Mouse (Mus musculus) hindbrain, embryonic 15.5 days (tissue): ENCODE results near the gene Eps15l1. TPM values are rescaled to one million over a fixed set of nuclear protein-coding genes. Genes with fewer than 3 reads are reported as not detected.

Experiments used
- ATAC-seq: fragments of 200-750 bp; cut with Nextera tagmentation; 2 replicates; pipeline ENCODE4 v1.8.0; 2017; ENCODE audit warnings: low read depth, moderate number of reproducible peaks, moderate TSS enrichment; ENCODE audit not compliant: low FRiP score
- H3K27ac ChIP-seq: fragments of 300-500 bp; sonication (generic); replicated peaks from 2 replicates; pipeline ENCODE4 v1.5.1; 2015; ENCODE audit warnings: mild to moderate bottlenecking, inconsistent platforms
- H3K27me3 ChIP-seq: fragments of 300-500 bp; sonication (generic); 2 replicates; pipeline ENCODE4 v1.6.1; 2015; ENCODE audit warnings: control low read depth, inconsistent platforms
- H3K36me3 ChIP-seq: fragments of 300-500 bp; sonication (generic); 2 replicates; pipeline ENCODE4 v1.6.1; 2015; ENCODE audit warnings: control low read depth, inconsistent platforms
- H3K4me1 ChIP-seq: fragments of 300-500 bp; sonication (generic); replicated peaks from 2 replicates; pipeline ENCODE4 v1.6.1; 2015; ENCODE audit warnings: control low read depth, inconsistent platforms
- H3K4me2 ChIP-seq: fragments of 300-500 bp; sonication (generic); 2 replicates; pipeline ENCODE4 v1.6.1; 2015; ENCODE audit warnings: moderate library complexity, mild to moderate bottlenecking, inconsistent platforms
- H3K4me3 ChIP-seq: fragments of 300-500 bp; sonication (generic); 2 replicates; pipeline ENCODE4 v1.5.1; 2015; ENCODE audit warnings: mild to moderate bottlenecking, inconsistent platforms
- H3K9ac ChIP-seq: fragments of 300-500 bp; sonication (generic); 2 replicates; pipeline ENCODE4 v1.6.1; 2015; ENCODE audit warnings: inconsistent platforms
- H3K9me3 ChIP-seq: fragments of 300-500 bp; sonication (generic); 2 replicates; pipeline ENCODE4 v1.6.1; 2016; ENCODE audit warnings: control low read depth, inconsistent platforms
- WGBS: fragments of 180-500 bp; shearing (Covaris S2); methylation state at CpG from one replicate; pipeline ENCODE4 v1.1.7; 2015; 5-methylcytosine and 5-hydroxymethylcytosine counted together
- polyA plus RNA-seq: library from polyadenylated mRNA; unstranded; fragments of >200 nt; fragmentation: Nextera tagmentation; extraction: Ambion mirVana; gene quantifications from 2 replicates; pipeline ENCODE4 v1.2.1, GENCODE M21; 2015

Eps15l1 gene
- 55.9 and 58.5 TPM in 2 replicates for polyA plus RNA-seq

DNA sequence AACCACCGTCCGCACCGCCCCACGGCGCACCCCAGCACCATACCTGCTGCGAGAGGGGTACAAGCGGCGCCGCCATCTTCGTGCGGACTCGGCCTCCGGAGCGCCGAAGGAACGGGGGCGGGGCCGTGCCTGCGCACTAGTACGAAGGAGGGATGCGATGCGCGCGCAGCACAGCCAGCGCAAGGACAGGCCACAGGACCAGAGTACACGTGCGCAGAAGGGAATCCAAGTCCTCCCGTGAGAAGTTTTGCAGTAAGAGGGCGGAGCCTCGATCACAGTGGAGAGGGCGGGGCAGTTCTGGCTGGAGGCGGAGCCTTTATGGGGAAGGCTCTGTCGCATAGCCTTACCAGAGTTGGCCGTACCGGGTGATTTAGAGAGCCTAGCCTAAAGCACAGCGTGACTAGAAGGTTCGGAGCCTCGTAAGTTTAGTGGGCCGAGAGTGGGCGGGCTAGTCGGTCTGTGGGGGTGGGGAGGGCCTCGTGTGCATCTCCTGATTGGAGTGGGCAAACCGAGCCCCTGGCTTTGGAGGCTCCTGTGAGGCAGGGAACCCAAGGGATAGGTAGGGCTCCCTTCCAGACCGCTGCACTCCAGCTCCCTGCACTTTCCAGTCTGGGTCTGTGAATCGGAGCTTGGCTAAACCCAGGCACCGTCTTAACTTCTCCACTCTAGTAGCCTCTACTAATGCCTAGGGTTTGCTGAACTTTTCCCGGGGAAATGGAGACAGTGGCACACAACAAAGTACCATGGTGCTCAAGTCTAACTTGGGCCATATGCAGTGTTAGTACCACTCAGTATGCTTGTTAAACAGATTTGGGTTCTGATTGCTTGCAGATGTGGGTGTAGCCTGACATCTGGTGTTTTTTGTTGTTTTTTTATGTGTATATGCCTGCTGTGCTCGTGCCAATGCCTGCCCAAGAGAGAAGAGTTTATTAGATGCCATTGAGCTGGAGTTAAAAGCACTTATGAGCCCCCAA, at the start of gene Eps15l1:
Gene Eps15l1, minus strand, starts transcription at position 99 of the 974 bp plus-strand sequence.
- peak within 1 kb of the TSS; percentile 84 for H3K4me2 ChIP-seq
- peak within 1 kb of the TSS; percentile 86 for H3K9ac ChIP-seq
- no peaks in the 10 kb centered on the region for H3K27me3 ChIP-seq
- H3K4me1 ChIP-seq, result peaks cover 44% of the 10 kb centered on the region
- H3K9me3 ChIP-seq, result no peaks in the 10 kb centered on the region
- no peaks in the 10 kb centered on the region for H3K36me3 ChIP-seq
- H3K27ac ChIP-seq, result peak within 1 kb of the TSS; percentile 87
- peak within 1 kb of the TSS; percentile 85 for H3K4me3 ChIP-seq
- ATAC-seq, result peak; percentile 98
- WGBS, result 1% methylated on average over 48 of the region's 48 CpGs

DNA sequence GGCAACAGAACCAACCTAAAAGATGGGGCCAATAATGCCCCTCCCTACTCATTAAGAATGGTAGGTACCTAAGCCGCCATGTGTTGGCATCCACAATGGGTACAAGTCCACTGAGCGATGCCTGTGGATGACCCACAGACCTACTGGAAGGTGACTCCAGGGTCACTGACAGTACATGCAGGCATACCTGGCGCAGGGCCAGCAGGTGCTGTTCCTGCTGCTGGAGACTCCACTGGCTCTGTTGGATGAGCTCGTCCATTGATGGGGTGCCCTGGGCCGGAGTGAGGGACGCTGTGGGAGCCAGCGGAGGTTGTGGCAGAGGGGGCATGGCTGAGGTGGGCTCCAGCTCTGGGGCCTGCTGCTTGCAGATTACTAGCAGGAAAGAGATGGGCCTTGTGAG, 49.4 kb upstream of the Eps15l1 start:
- Histone ChIP-seq H3K4me3 (no peak overlapping the region), H3K36me3 (peaks cover 57% of the 10 kb centered on the region), H3K27me3 (no peaks in the 10 kb centered on the region), H3K4me2 (no peak overlapping the region), H3K27ac (no peak overlapping the region), H3K4me1 (peaks cover 15% of the 10 kb centered on the region), H3K9ac (no peak overlapping the region), H3K9me3 (no peaks in the 10 kb centered on the region)
- 96% methylated on average over 7 of the region's 7 CpGs for WGBS
- no peak for ATAC-seq

DNA sequence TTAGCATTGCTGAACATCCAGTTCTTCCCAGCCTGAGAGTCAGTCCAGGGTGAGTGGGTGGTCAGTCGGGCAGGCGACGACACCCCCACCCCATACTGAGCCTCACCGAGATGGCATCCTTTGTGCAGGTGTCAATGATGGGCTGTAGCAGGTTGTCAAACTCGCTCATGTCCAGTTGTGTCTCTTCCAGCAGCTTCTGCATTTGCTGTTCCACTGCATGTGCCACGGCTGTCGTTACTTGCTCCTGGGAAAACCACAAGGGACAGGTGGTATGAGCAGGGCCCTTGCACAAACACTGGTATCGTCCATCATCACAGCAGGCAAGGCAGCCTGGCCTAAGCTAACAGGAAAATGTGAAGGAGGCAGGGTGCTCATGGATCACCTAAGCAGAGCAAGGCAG, 48.7 kb upstream of the Eps15l1 start:
- H3K4me3 ChIP-seq, result no peak overlapping the region
- peaks cover 14% of the 10 kb centered on the region for H3K4me1 ChIP-seq
- no peak for ATAC-seq
- peaks cover 64% of the 10 kb centered on the region for H3K36me3 ChIP-seq
- H3K9me3 ChIP-seq, result no peaks in the 10 kb centered on the region
- H3K9ac ChIP-seq, result no peak overlapping the region
- no peak overlapping the region for H3K27ac ChIP-seq
- H3K27me3 ChIP-seq, result no peaks in the 10 kb centered on the region
- H3K4me2 ChIP-seq, result no peak overlapping the region
- WGBS, result 98% methylated on average over 8 of the region's 8 CpGs

DNA sequence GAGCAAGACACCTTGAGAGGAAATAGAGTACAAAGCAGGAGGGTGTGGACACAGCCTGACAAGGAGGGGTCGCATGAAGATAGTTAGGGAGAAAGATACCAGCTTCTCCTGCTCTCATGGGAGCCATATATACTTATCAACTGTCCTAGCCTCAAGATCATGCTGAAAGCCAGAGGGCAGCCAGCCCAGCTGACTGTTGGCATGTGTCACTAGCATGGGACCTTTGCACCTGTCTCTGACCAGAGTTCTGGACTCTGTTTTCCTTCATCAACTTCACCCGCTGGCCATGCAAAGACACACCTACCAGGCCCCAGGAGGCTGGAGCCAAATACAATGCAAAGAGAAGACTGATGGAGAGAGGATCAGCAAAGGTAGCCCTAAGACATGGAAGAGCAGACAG, 48.0 kb upstream of the Eps15l1 start:
- Histone ChIP-seq H3K4me1 (peaks cover 12% of the 10 kb centered on the region), H3K9me3 (no peaks in the 10 kb centered on the region), H3K27me3 (no peaks in the 10 kb centered on the region), H3K9ac (no peak overlapping the region), H3K4me3 (no peak overlapping the region), H3K27ac (no peak overlapping the region), H3K4me2 (no peak overlapping the region), H3K36me3 (peaks cover 71% of the 10 kb centered on the region)
- ATAC-seq, result no peak
- WGBS, result 93% methylated on average over 2 of the region's 2 CpGs

DNA sequence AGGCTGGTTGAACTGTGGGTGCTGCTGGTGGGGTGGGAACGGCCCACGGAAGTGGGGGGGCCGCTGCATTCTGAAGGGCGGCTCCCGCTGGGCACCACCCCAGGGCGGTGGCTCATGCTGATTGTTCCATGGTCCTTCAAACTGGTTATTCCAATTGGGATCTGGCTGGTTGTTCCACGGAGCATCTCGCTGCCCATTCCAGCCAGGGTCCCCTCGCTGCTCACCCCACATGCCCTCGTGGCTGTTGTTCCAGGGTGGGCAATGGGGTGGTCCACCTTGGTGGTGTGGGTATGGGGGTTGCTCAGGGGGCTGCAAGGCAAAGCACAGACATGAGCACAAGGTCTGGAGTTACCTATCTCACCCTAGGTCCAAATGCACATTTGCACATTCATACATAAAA, 43.0 kb upstream of the Eps15l1 start:
- H3K27ac ChIP-seq, result no peak overlapping the region

DNA sequence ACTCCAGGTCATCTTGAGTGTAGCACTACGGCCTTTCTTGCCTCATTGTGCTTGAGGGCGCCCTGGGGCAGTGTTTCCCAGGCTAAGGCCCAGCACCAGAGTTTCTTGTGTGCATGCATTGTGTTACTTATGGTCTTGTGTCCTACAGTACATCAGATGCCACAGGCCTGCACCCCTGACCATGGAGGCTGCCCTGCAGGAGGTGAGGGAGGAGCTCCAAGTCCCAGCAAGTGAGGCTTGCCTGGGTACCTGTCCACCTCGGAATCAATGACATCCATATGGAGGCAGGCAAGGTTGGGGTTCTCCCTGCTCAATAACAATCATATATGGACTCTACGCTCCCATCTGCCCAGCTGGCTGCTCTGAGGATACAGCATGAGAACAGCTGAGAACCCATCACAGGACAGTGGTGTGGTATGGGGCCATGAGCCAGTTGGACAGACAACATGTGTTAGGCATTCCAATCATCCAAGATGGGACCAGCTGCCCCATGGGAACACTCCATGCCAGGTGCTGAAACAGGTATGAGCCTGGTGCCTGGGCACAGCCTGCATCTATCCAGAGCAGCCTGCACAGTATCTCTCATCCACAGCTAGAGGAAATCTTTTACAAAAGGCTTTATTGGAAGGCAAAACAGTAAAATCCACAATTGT, 38.7 kb upstream of the Eps15l1 start:
- peaks cover 75% of the 10 kb centered on the region for H3K36me3 ChIP-seq
- H3K4me3 ChIP-seq, result no peak overlapping the region
- WGBS, result 94% methylated on average over 4 of the region's 4 CpGs
- no peak; the same call in 1 of the 2 replicates for ATAC-seq
- no peak overlapping the region for H3K4me2 ChIP-seq
- H3K4me1 ChIP-seq, result no peaks in the 10 kb centered on the region
- no peak overlapping the region for H3K9ac ChIP-seq
- no peaks in the 10 kb centered on the region for H3K27me3 ChIP-seq
- no peaks in the 10 kb centered on the region for H3K9me3 ChIP-seq
- H3K27ac ChIP-seq, result no peak overlapping the region

More for the DNA sequence above, 43.0 kb upstream of the Eps15l1 start:
- no peak for ATAC-seq
- WGBS, result 95% methylated on average over 10 of the region's 10 CpGs
- Histone ChIP-seq H3K27me3 (no peaks in the 10 kb centered on the region), H3K9me3 (no peaks in the 10 kb centered on the region), H3K4me2 (no peak overlapping the region), H3K4me1 (no peaks in the 10 kb centered on the region), H3K9ac (no peak overlapping the region), H3K4me3 (no peak overlapping the region), H3K36me3 (peaks cover 97% of the 10 kb centered on the region)

DNA sequence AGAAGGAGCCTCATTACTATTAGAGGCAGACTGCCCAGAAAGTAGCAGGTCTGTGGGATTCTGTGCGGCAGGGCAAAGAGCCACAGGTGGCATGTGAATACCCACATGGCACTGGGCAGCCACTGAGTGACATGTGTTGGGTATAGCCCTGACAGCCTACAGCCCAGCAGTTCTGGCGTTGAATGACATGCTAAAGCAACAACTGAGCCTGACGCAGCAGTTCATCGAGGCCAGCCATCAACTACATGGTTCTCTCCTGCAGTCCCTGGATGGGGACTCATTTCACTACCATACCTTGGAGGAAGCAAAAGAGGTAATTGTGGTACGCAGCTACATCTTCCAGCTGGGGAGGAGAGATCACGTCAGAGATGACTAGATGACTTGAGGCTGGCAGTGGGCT, 37.2 kb upstream of the Eps15l1 start:
- H3K27me3 ChIP-seq, result no peaks in the 10 kb centered on the region
- H3K4me1 ChIP-seq, result no peaks in the 10 kb centered on the region
- WGBS, result 89% methylated on average over 6 of the region's 6 CpGs
- H3K9ac ChIP-seq, result no peak overlapping the region
- no peak overlapping the region for H3K4me2 ChIP-seq
- H3K9me3 ChIP-seq, result no peaks in the 10 kb centered on the region
- peaks cover 73% of the 10 kb centered on the region for H3K36me3 ChIP-seq
- H3K4me3 ChIP-seq, result no peak overlapping the region
- H3K27ac ChIP-seq, result no peak overlapping the region
- ATAC-seq, result no peak

DNA sequence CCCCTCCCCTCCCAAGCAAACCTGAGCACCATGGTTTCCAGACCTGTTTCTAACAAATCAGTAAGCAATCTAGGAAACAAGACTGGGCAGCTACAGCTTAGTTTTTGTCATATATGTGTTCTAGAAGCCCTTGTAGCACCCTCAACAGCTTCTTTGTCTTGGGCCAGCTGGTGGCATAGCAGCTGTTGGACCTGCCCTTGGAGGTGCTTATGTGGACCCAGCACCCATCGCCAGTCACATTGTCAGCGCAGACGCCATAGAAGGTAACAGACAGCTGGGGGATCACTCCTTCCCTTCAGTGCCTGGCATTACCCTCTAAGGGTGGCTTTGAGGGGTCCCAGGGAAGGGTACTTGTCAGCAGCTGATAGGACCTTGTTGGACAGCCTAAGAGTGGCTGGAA, 36.5 kb upstream of the Eps15l1 start:
- ATAC-seq, result no peak
- Histone ChIP-seq H3K36me3 (peaks cover 73% of the 10 kb centered on the region), H3K9me3 (no peaks in the 10 kb centered on the region), H3K4me3 (no peak overlapping the region), H3K4me1 (no peaks in the 10 kb centered on the region), H3K27ac (no peak overlapping the region), H3K9ac (no peak overlapping the region), H3K27me3 (no peaks in the 10 kb centered on the region), H3K4me2 (no peak overlapping the region)
- 88% methylated on average over 3 of the region's 3 CpGs for WGBS

DNA sequence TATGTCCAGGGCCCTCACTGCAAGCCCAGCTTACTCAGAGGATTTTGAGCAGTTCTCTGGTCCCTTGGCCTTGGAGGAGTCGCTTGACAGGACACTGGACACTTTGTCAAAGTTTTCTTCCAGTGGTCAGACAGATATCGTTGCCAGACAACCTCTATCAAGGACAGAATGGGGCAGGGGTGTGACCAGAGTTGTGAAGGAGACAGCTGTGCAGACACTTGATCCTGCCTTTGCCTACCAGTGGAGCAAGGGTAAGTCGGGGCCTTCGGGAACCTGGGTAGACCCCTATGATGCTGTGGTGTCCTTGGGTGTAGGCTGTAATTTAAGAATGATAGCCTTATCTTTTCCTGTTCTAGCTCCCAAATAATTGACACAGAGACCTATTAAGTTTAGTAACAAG, 34.1 kb upstream of the Eps15l1 start:
- H3K4me2 ChIP-seq, result no peak overlapping the region
- WGBS, result 97% methylated on average over 4 of the region's 4 CpGs
- no peak overlapping the region for H3K9ac ChIP-seq
- peaks cover 72% of the 10 kb centered on the region for H3K36me3 ChIP-seq
- H3K4me1 ChIP-seq, result no peaks in the 10 kb centered on the region
- no peaks in the 10 kb centered on the region for H3K27me3 ChIP-seq
- H3K27ac ChIP-seq, result no peak overlapping the region
- ATAC-seq, result no peak
- H3K4me3 ChIP-seq, result no peak overlapping the region
- H3K9me3 ChIP-seq, result no peaks in the 10 kb centered on the region

DNA sequence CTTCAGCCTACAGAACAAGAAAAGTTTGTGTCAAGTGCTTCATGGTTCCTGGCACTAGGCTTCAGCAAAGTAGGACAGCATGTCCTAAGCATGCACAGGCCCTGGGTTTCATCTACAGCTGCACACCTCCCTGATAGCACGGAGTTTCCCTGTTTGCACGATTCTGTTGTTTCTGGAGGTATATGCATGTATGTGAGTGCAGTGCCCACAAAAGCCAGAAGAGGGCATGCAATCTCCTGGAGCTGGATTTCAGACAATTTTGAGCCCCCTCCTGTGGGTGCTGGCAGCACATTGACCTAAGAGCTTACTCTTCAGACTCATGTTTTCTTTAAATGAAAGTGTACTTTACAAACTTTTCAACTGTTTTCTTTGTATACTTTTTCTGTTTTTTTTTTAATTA, 32.6 kb upstream of the Eps15l1 start:
- no peak overlapping the region for H3K4me2 ChIP-seq
- no peaks in the 10 kb centered on the region for H3K9me3 ChIP-seq
- no peak overlapping the region for H3K27ac ChIP-seq
- no peaks in the 10 kb centered on the region for H3K27me3 ChIP-seq
- H3K4me1 ChIP-seq, result no peaks in the 10 kb centered on the region
- H3K4me3 ChIP-seq, result no peak overlapping the region
- ATAC-seq, result no peak
- H3K36me3 ChIP-seq, result peaks cover 72% of the 10 kb centered on the region
- 98% methylated on average over 2 of the region's 2 CpGs for WGBS
- no peak overlapping the region for H3K9ac ChIP-seq

DNA sequence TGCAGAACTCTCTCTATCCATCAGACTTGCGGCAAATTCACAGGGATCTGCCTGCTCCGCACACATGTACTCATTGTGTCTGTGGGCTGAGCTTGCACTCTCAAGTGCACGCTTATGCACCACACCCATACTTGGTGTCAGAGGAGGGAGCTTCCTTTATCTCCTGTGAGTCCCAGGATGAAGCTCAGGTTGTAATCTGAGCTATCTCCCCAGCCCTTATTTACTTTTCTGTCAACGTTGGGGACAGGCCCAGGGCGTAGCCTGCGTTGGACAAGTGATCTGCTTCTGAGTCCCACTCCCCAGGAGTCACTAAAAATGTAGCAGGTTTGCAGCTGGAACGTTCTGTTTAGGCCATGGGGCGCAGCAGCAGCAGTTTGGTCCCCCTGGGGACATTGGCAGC, 30.3 kb upstream of the Eps15l1 start:
- H3K4me3 ChIP-seq, result no peak overlapping the region
- no peak overlapping the region for H3K9ac ChIP-seq
- no peaks in the 10 kb centered on the region for H3K9me3 ChIP-seq
- H3K4me2 ChIP-seq, result no peak overlapping the region
- 89% methylated on average over 8 of the region's 8 CpGs for WGBS
- H3K4me1 ChIP-seq, result peaks cover 11% of the 10 kb centered on the region; the same call in 1 of the 2 replicates
- H3K27ac ChIP-seq, result no peak overlapping the region
- ATAC-seq, result no peak
- H3K36me3 ChIP-seq, result peaks cover 62% of the 10 kb centered on the region
- H3K27me3 ChIP-seq, result no peaks in the 10 kb centered on the region

DNA sequence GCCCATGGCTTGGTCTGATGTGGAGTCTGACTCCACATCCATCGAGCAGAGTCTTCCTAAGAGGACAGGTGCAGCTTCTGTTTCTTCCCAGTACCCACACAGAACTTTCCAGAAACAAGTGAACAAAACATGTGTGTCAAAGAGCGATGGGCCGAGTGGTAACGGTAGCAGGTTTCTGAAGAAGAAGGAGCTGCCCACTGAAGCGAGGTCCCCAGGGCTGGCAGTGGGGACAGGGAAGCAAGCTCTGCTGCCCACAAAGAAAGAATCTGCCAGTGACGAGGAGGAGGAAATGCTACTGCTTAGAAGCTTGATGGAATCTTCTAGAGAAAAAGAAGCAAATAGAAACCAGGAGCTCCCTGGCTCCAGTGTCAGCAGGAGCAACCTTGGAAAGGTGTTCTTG, 23.8 kb upstream of the Eps15l1 start:
- Histone ChIP-seq H3K4me2 (no peak overlapping the region), H3K9ac (no peak overlapping the region), H3K4me1 (peaks cover 37% of the 10 kb centered on the region), H3K4me3 (no peak overlapping the region), H3K27me3 (no peaks in the 10 kb centered on the region), H3K36me3 (peaks cover 11% of the 10 kb centered on the region), H3K27ac (no peak overlapping the region), H3K9me3 (no peaks in the 10 kb centered on the region)
- 94% methylated on average over 6 of the region's 6 CpGs for WGBS
- ATAC-seq, result no peak
